Mouse (Mus musculus): ENCODE data around the gene Acad11. TPM values are rescaled to one million over a fixed set of nuclear protein-coding genes. Genes with fewer than 3 reads are reported as not detected.

Acad11 gene
- polyA plus RNA-seq (2021): 24.7 TPM

- ChIA-PET CTCF (interaction anchor here (0.8 kb wide), 1 partner anchor 13 kb away, joined by 3 read pairs; no protein-coding TSS in a partner anchor), POLR2A (no interaction called here)
- in situ Hi-C loops (cut with MboI; ENCODE audit: low pct_unique_long_range_greater_than_20kb): no loop called here
- ATAC-seq: peak; percentile 79
- H3K27me3 ChIP-seq: no peaks in the 10 kb centered on the region
- no peak for TF ChIP-seq CTCF (IDR thresholded peaks at IDR 0.05)
- peak; percentile 83 for DNase-seq (ENCODE audit: low read depth, low spot score)
Measured at GRCm38 (mm10) chr9:104063244-104063961, at the start of gene Acad11. Acad11 (plus strand) TSS chr9:104063377.

GRCm38 (mm10) chr9:104014526-104014925, 48.7 kb upstream of the Acad11 start:
- POLR2A ChIA-PET: no interaction called here
- ATAC-seq (no peak), DNase-seq (ENCODE audit: low read depth, low spot score) (no peak)
- CTCF ChIA-PET: no interaction called here
- in situ Hi-C loops (cut with MboI; ENCODE audit: low pct_unique_long_range_greater_than_20kb): loop anchor here (25.0 kb wide), 1 partner anchor 652 kb away; the partner anchor contains the start of gene Cdv3
- no peaks in the 10 kb centered on the region for H3K27me3 ChIP-seq
- no peak for TF ChIP-seq CTCF (IDR thresholded peaks at IDR 0.05)

GRCm38 (mm10) chr9:104021026-104021425, 42.2 kb upstream of the Acad11 start:
- ChIA-PET POLR2A (interaction anchor here (0.7 kb wide), 1 partner anchor 8 kb away, joined by 3 read pairs; no protein-coding TSS in a partner anchor), CTCF (interaction anchor here (0.8 to 1.0 kb wide), 2 partner anchors 9 to 13 kb away, joined by 3 read pairs; no protein-coding TSS in a partner anchor)
- in situ Hi-C loops (cut with MboI; ENCODE audit: low pct_unique_long_range_greater_than_20kb): loop anchor here (25.0 kb wide), 1 partner anchor 659 kb away; the partner anchor contains the start of gene Cdv3
- ATAC-seq (no peak), DNase-seq (ENCODE audit: low read depth, low spot score) (no peak)
- no peak for TF ChIP-seq CTCF (IDR thresholded peaks at IDR 0.05)
- no peaks in the 10 kb centered on the region for H3K27me3 ChIP-seq

GRCm38 (mm10) chr9:104027186-104027585, 36.0 kb upstream of the Acad11 start:
- ChIA-PET POLR2A (no interaction called here), CTCF (interaction anchor here (1.3 kb wide), 1 partner anchor 14 kb away, joined by 3 read pairs; no protein-coding TSS in a partner anchor)
- DNase-seq (ENCODE audit: low read depth, low spot score) (no peak), ATAC-seq (no peak)
- no peak for TF ChIP-seq CTCF (IDR thresholded peaks at IDR 0.05)
- in situ Hi-C loops (cut with MboI; ENCODE audit: low pct_unique_long_range_greater_than_20kb): no loop called here
- H3K27me3 ChIP-seq: no peaks in the 10 kb centered on the region

GRCm38 (mm10) chr9:104029861-104030260, 33.3 kb upstream of the Acad11 start:
- ChIA-PET CTCF (interaction anchor here (0.9 kb wide), 1 partner anchor 11 kb away, joined by 3 read pairs; no protein-coding TSS in a partner anchor), POLR2A (no interaction called here)
- H3K27me3 ChIP-seq: no peaks in the 10 kb centered on the region
- ATAC-seq (no peak), DNase-seq (ENCODE audit: low read depth, low spot score) (no peak)
- no peak for TF ChIP-seq CTCF (IDR thresholded peaks at IDR 0.05)
- in situ Hi-C loops (cut with MboI; ENCODE audit: low pct_unique_long_range_greater_than_20kb): no loop called here

- ATAC-seq: no peak
- ChIA-PET POLR2A (no interaction called here), CTCF (interaction anchor here (0.7 to 2.1 kb wide), 3 partner anchors 11 to 59 kb away, joined by 3 to 9 read pairs (median 3); no protein-coding TSS in a partner anchor)
- in situ Hi-C loops (cut with MboI; ENCODE audit: low pct_unique_long_range_greater_than_20kb): no loop called here
- no peak for DNase-seq (ENCODE audit: low read depth, low spot score)
- no peaks in the 10 kb centered on the region for H3K27me3 ChIP-seq
- TF ChIP-seq CTCF (IDR thresholded peaks at IDR 0.05): no peak
Measured at GRCm38 (mm10) chr9:104034231-104034630, 28.9 kb upstream of the Acad11 start.

- no peaks in the 10 kb centered on the region for H3K27me3 ChIP-seq
- no peak for DNase-seq (ENCODE audit: low read depth, low spot score)
- in situ Hi-C loops (cut with MboI; ENCODE audit: low pct_unique_long_range_greater_than_20kb): no loop called here
- TF ChIP-seq CTCF (IDR thresholded peaks at IDR 0.05): no peak
- CTCF ChIA-PET: interaction anchor here (0.7 to 2.1 kb wide), 4 partner anchors 10 to 59 kb away, joined by 3 to 9 read pairs (median 3); no protein-coding TSS in a partner anchor
- POLR2A ChIA-PET: no interaction called here
- ATAC-seq: no peak
Measured at GRCm38 (mm10) chr9:104034718-104035117, 28.5 kb upstream of the Acad11 start.

- POLR2A ChIA-PET: no interaction called here
- no peaks in the 10 kb centered on the region for H3K27me3 ChIP-seq
- TF ChIP-seq CTCF (IDR thresholded peaks at IDR 0.05): peak; percentile 80
- in situ Hi-C loops (cut with MboI; ENCODE audit: low pct_unique_long_range_greater_than_20kb): no loop called here
- ATAC-seq: peak; percentile 93
- DNase-seq (ENCODE audit: low read depth, low spot score): peak; percentile 1
- CTCF ChIA-PET: interaction anchor here (1.2 to 2.1 kb wide), 3 partner anchors 9 to 58 kb away, joined by 3 to 9 read pairs (median 3); no protein-coding TSS in a partner anchor
Measured at GRCm38 (mm10) chr9:104035261-104036015, 27.7 kb upstream of the Acad11 start.

- no peak for TF ChIP-seq CTCF (IDR thresholded peaks at IDR 0.05)
- ATAC-seq (no peak), DNase-seq (ENCODE audit: low read depth, low spot score) (no peak)
- ChIA-PET CTCF (interaction anchor here (1.7 kb wide), 1 partner anchor 15 kb away, joined by 6 read pairs; no protein-coding TSS in a partner anchor), POLR2A (no interaction called here)
- in situ Hi-C loops (cut with MboI; ENCODE audit: low pct_unique_long_range_greater_than_20kb): no loop called here
- H3K27me3 ChIP-seq: no peaks in the 10 kb centered on the region
Measured at GRCm38 (mm10) chr9:104038266-104038665, 24.9 kb upstream of the Acad11 start.

GRCm38 (mm10) chr9:104039031-104039695, 24.0 kb upstream of the Acad11 start:
- ChIA-PET CTCF (interaction anchor here (1.0 kb wide), 1 partner anchor 10 kb away, joined by 3 read pairs; no protein-coding TSS in a partner anchor), POLR2A (no interaction called here)
- in situ Hi-C loops (cut with MboI; ENCODE audit: low pct_unique_long_range_greater_than_20kb): no loop called here
- H3K27me3 ChIP-seq: no peaks in the 10 kb centered on the region
- no peak for ATAC-seq
- no peak for TF ChIP-seq CTCF (IDR thresholded peaks at IDR 0.05)
- no peak for DNase-seq (ENCODE audit: low read depth, low spot score)

All from Patski (cell line).